Mouse (Mus musculus) CH12.LX (cell line): ENCODE measurements at regions not wholly inside any gene's neighbourhood (a gene's known extent, or its start where the extent isn't known, plus 50 kb on each side); places are given as distances from the start of the nearest gene placed in this dataset.

Experiments
- CTCF ChIP-seq, 2 experiments: IDR thresholded peaks in 1 of 2; conservative IDR thresholded peaks in 1 of 2; 2 replicates each; pipeline ENCODE4 v1.5.1; 2011 to 2012; ENCODE audit warnings: low read depth in 2 of 2, low read length in 2 of 2, improper control_type of control experiment in 1 of 2, inconsistent platforms in 1 of 2, mild to moderate bottlenecking in 1 of 2, moderate library complexity in 1 of 2
- JUN ChIP-seq: IDR thresholded peaks from 2 replicates; pipeline ENCODE4 v1.6.1; 2011; ENCODE audit warnings: low read depth, mild to moderate bottlenecking, low read length, improper control_type of control experiment, moderate library complexity; ENCODE audit not compliant: insufficient read depth
- MAZ ChIP-seq: IDR thresholded peaks from 2 replicates; pipeline ENCODE4 v1.6.1; 2012; ENCODE audit warnings: low read depth, mild to moderate bottlenecking, inconsistent platforms, low read length, improper control_type of control experiment, moderate library complexity
- MYC ChIP-seq: IDR thresholded peaks from 2 replicates; pipeline ENCODE4 v1.6.1; 2011; ENCODE audit warnings: low read depth, mild to moderate bottlenecking, improper control_type of control experiment, low read length
- POLR2A ChIP-seq: IDR thresholded peaks from 2 replicates; pipeline ENCODE4 v1.6.1; 2011; ENCODE audit warnings: low read depth, mild to moderate bottlenecking, improper control_type of control experiment, low read length
- POLR2AphosphoS2 ChIP-seq: IDR thresholded peaks from 2 replicates; pipeline ENCODE4 v1.6.1; 2011; ENCODE audit warnings: low read depth, low read length, improper control_type of control experiment
- SIN3A ChIP-seq: IDR thresholded peaks from 2 replicates; pipeline ENCODE4 v1.6.1; 2012; ENCODE audit warnings: low read length, improper control_type of control experiment, inconsistent platforms
- TCF12 ChIP-seq: IDR thresholded peaks from 2 replicates; pipeline ENCODE4 v1.6.1; 2014; ENCODE audit warnings: low read depth, mild to moderate bottlenecking, inconsistent platforms, low read length, improper control_type of control experiment
- USF1 ChIP-seq: IDR thresholded peaks from 2 replicates; pipeline ENCODE4 v1.6.1; 2014; ENCODE audit warnings: low read depth, mild to moderate bottlenecking, inconsistent platforms, low read length, improper control_type of control experiment
- ZKSCAN1 ChIP-seq: IDR thresholded peaks from 2 replicates; pipeline ENCODE4 v1.6.1; 2012; ENCODE audit warnings: low read depth, inconsistent platforms, low read length, improper control_type of control experiment, borderline replicate concordance

DNA sequence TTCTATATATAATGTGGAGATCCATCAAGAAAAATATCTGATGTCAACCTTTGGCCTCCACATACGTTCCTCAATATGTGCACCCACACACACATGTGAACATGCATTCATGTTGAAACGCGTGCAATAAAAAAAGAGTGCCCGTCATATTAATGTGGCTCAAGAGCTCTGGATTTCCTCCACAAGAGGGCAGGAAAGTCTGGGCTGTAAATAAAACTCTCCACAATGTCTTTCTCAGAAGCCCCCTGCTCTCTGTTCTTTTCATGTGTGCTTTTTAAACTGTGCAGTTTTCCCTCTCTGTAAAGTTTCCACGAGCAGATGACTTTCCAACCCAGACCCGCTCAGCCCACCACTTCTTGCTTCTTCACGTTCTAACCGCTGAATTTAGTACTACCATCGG, 62.0 kb upstream of the Psmd7 start:
- TF ChIP-seq USF1 (no peak), MAZ (no peak), CTCF (conservative IDR thresholded peaks at IDR 0.05 in 1 of 2, IDR thresholded peaks at IDR 0.05 in 1 of 2; ENCODE audit: low read depth in 2 of 2, low read length in 2 of 2) (peak in 1 of 2 experiments; percentile 25; a peak in 1 of 4 replicates), SIN3A (no peak), POLR2A (no peak), MYC (no peak), POLR2AphosphoS2 (no peak), JUN (no peak), ZKSCAN1 (no peak), TCF12 (no peak)
